Mouse (Mus musculus) liver, embryonic 14.5 days (tissue): Measurements from ENCODE around the gene Gm49380. TPM values are rescaled to one million over a fixed set of nuclear protein-coding genes. Genes with fewer than 3 reads are reported as not detected.
A peak's percentile ranks its signal among the peaks of the same experiment; 100 is the strongest.

Experiments
- ATAC-seq: fragments of 200-750 bp; cut with Nextera tagmentation; 2 replicates; pipeline ENCODE4 v1.8.0; 2017; ENCODE audit warnings: moderate number of reproducible peaks, mild to moderate bottlenecking, moderate library complexity; ENCODE audit not compliant: insufficient read depth
- DNase-seq, 3 experiments: peaks; one replicate each; pipeline ENCODE4 v3.0.0-alpha.2; 2012 to 2013; ENCODE audit warnings: low read depth in 3 of 3, low spot score in 3 of 3
- H3K27ac ChIP-seq: fragments of 300-500 bp; sonication (generic); 2 replicates; pipeline ENCODE4 v1.5.1; 2014; ENCODE audit warnings: moderate library complexity, mild to moderate bottlenecking, control low read depth, inconsistent platforms
- H3K27me3 ChIP-seq: fragments of 300-500 bp; sonication (generic); 2 replicates; pipeline ENCODE4 v1.6.1; 2014; ENCODE audit warnings: mild to moderate bottlenecking, low read length, moderate library complexity; ENCODE audit not compliant: control insufficient read depth, insufficient read depth
- H3K36me3 ChIP-seq: fragments of 300-500 bp; sonication (generic); replicated peaks from 2 replicates; pipeline ENCODE4 v1.6.1; 2014; ENCODE audit warnings: low read depth; ENCODE audit not compliant: control insufficient read depth, insufficient read depth
- H3K4me1 ChIP-seq, 2 experiments: fragments of 200-500 bp in 1 of 2; fragments of 300-500 bp in 1 of 2; sonication (generic) in 1 of 2; replicated peaks; 2 replicates each; pipeline ENCODE4 v1.6.1; 2012 to 2014; ENCODE audit warnings: antibody characterized with exemption in 1 of 2, inconsistent platforms in 1 of 2, low read length in 1 of 2; ENCODE audit not compliant: control insufficient read depth in 2 of 2, insufficient read depth in 2 of 2
- H3K4me2 ChIP-seq: fragments of 300-500 bp; sonication (generic); 2 replicates; pipeline ENCODE4 v1.6.1; 2014; ENCODE audit warnings: low read depth, mild to moderate bottlenecking, control low read depth, moderate library complexity
- H3K4me3 ChIP-seq, 2 experiments: fragments of 200-500 bp in 1 of 2; fragments of 300-500 bp in 1 of 2; sonication (generic) in 1 of 2; 2 replicates each; pipeline ENCODE4 v1.5.1; 2012 to 2014; ENCODE audit warnings: low read depth in 2 of 2, low read length in 2 of 2, mild to moderate bottlenecking in 2 of 2, control low read depth in 1 of 2, inconsistent platforms in 1 of 2, moderate library complexity in 1 of 2; ENCODE audit not compliant: insufficient read depth in 1 of 2
- H3K9ac ChIP-seq: fragments of 300-500 bp; sonication (generic); replicated peaks from 2 replicates; pipeline ENCODE4 v1.6.1; 2014; ENCODE audit warnings: mild to moderate bottlenecking, control low read depth, moderate library complexity
- H3K9me3 ChIP-seq: fragments of 300-500 bp; sonication (generic); 2 replicates; pipeline ENCODE4 v1.6.1; 2016; ENCODE audit warnings: low read length, mixed read lengths; ENCODE audit not compliant: control insufficient read depth
- CTCF ChIP-seq: IDR thresholded peaks from 2 replicates; pipeline ENCODE4 v1.5.1; 2016; ENCODE audit warnings: antibody characterized with exemption, low read depth, control low read depth
- EP300 ChIP-seq: IDR thresholded peaks from 2 replicates; pipeline ENCODE4 v1.6.1; 2016; ENCODE audit warnings: antibody characterized with exemption, low read depth
- WGBS: fragments of 180-500 bp; shearing (Covaris S2); extraction: QIAGEN DNeasy Blood & Tissue Kit; methylation state at CpG from one replicate; pipeline ENCODE4 v1.1.7; 2014; ENCODE audit not compliant: insufficient replicate concordance; 5-methylcytosine and 5-hydroxymethylcytosine counted together
- polyA plus RNA-seq, 2 experiments: library from polyadenylated mRNA; depleted of rRNA in 1 of 2; stranded (reverse) in 1 of 2; unstranded in 1 of 2; fragments of >200 nt; fragmentation: Nextera tagmentation in 1 of 2; extraction: Ambion mirVana in 1 of 2; gene quantifications; 2 replicates each; pipeline versions ENCODE4 v1.2.1 to v1.2.3; 2012 to 2014

The Gm49380 gene
- polyA plus RNA-seq, 2 experiments, result 0.09 TPM; not detected in 1

GRCm38 (mm10) chr9:44078955-44079756, 34.1 kb downstream of the Gm49380 start:
- H3K4me3 ChIP-seq, result no peak overlapping the region
- no peaks in the 10 kb centered on the region for H3K36me3 ChIP-seq
- H3K4me1 ChIP-seq, result peaks cover 3 to 5% of the 10 kb centered on the region in 2 experiments
- H3K9me3 ChIP-seq, result no peaks in the 10 kb centered on the region
- peaks cover 6% of the 10 kb centered on the region for H3K27me3 ChIP-seq
- H3K4me2 ChIP-seq, result no peak overlapping the region
- H3K27ac ChIP-seq, result no peak overlapping the region
- TF ChIP-seq EP300, result no peak
- ATAC-seq (no peak), DNase-seq (no peak)
- WGBS, result 38% methylated on average over 15 of the region's 16 CpGs
- no peak overlapping the region for H3K9ac ChIP-seq

- H3K4me2 ChIP-seq, result no peak overlapping the region
- H3K9me3 ChIP-seq, result no peaks in the 10 kb centered on the region
- no peak overlapping the region for H3K9ac ChIP-seq
- no peaks in the 10 kb centered on the region for H3K4me1 ChIP-seq
- no peak for ATAC-seq
- no peak overlapping the region for H3K27ac ChIP-seq
- H3K4me3 ChIP-seq, result no peak overlapping the region
- H3K27me3 ChIP-seq, result no peaks in the 10 kb centered on the region
- no peaks in the 10 kb centered on the region for H3K36me3 ChIP-seq
- TF ChIP-seq CTCF (no peak), EP300 (no peak)
- no peak for DNase-seq
- 70% methylated on average over 10 of the region's 10 CpGs for WGBS
Measured at GRCm38 (mm10) chr9:44078136-44078797, 35.0 kb downstream of the Gm49380 start.

- Histone ChIP-seq H3K4me1 (no peaks in the 10 kb centered on the region), H3K4me3 (no peak overlapping the region), H3K9ac (no peak overlapping the region), H3K4me2 (no peak overlapping the region), H3K9me3 (no peaks in the 10 kb centered on the region), H3K27ac (no peak overlapping the region), H3K36me3 (no peaks in the 10 kb centered on the region), H3K27me3 (no peaks in the 10 kb centered on the region)
- ATAC-seq (no peak), DNase-seq (no peak)
- TF ChIP-seq EP300 (no peak), CTCF (no peak)
- WGBS, result 71% methylated on average over 11 of the region's 11 CpGs
Measured at GRCm38 (mm10) chr9:44077266-44077910, 35.9 kb downstream of the Gm49380 start.

GRCm38 (mm10) chr9:44076764-44077120, 36.6 kb downstream of the Gm49380 start:
- H3K27ac ChIP-seq, result no peak overlapping the region
- no peaks in the 10 kb centered on the region for H3K9me3 ChIP-seq
- H3K9ac ChIP-seq, result no peak overlapping the region
- TF ChIP-seq EP300 (no peak), CTCF (peak; percentile 69)
- 17% methylated on average over 5 of the region's 5 CpGs for WGBS
- no peaks in the 10 kb centered on the region for H3K27me3 ChIP-seq
- no peak overlapping the region for H3K4me3 ChIP-seq
- ATAC-seq, result no peak
- H3K36me3 ChIP-seq, result no peaks in the 10 kb centered on the region
- no peaks in the 10 kb centered on the region for H3K4me1 ChIP-seq
- no peak overlapping the region for H3K4me2 ChIP-seq
- peak; percentile 37 to 51 (median 43) for DNase-seq
